Mouse (Mus musculus): ENCODE data around the gene Nup210.

GRCm38 (mm10) chr6:90969341-90969871, 147.2 kb downstream of the Nup210 start:
- TF ChIP-seq USF1 (IDR thresholded peaks at IDR 0.05; ENCODE audit: low read depth) = no peak
- TF ChIP-seq CTCF (IDR thresholded peaks at IDR 0.05; ENCODE audit: control insufficient read depth, insufficient read depth, insufficient read length) = no peak
- no peak for TF ChIP-seq FOSL1 (IDR thresholded peaks at IDR 0.05; ENCODE audit: insufficient read depth, low read length, poor library complexity, severe bottlenecking)
- TF ChIP-seq MYOG (IDR thresholded peaks at IDR 0.05; ENCODE audit: control insufficient read depth, extremely low read depth, insufficient read length) = no peak
- no peak for TF ChIP-seq MAX (IDR thresholded peaks at IDR 0.05)

All from C2C12 (cell line).